Mouse (Mus musculus) adrenal gland, adult (tissue): ENCODE measurements around the gene Gm13277.
A peak's percentile ranks its signal among the peaks of the same experiment; 100 is the strongest.
"Not testable (repeated sequence)": the region's sequence is repeated elsewhere in the genome, so short reads cannot be mapped to it uniquely, and the experiment has no call there.

ENCODE experiments used
- DNase-seq, 2 experiments: peaks; one replicate each; pipeline ENCODE4 v3.0.0; 2022 to 2023; ENCODE audit warnings: low spot score in 1 of 2; ENCODE audit not compliant: inconsistent age in 2 of 2

Gm13277 gene

DNA sequence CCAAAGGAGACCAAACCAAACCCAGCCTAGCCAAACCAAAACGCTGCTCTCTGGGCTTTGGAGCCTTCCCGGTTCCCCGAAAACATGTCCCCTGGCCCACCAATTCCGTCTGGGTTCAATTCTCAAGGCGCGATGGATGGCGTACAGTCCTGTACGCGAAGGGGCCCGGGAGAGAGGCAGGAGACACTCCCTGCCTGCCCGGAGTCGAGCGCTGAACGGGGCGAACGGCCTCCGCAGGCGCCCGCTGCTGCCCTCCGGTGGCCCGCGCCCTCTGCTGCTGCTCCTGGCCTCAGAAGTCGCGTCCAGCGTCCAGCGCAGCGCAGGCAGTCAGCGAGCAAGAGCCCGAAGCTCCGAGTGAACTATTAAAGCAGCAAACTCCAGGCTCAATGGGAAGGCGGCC lies 6.1 kb upstream of the Gm13277 start:
- DNase-seq = peak; percentile 50 to 68

DNA sequence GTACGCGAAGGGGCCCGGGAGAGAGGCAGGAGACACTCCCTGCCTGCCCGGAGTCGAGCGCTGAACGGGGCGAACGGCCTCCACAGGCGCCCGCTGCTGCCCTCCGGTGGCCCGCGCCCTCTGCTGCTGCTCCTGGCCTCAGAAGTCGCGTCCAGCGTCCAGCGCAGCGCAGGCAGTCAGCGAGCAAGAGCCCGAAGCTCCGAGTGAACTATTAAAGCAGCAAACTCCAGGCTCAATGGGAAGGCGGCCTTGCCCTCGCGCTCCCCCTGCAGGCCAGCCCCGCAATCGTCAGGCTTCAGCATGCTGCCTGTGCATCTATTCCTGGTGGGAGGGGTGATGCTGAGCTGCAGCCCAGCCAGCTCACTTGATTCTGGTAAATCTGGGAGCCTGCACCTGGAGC lies 3.0 kb upstream of the Gm13277 start, which contains the start of gene Gm13276:
Gene Gm13276 (plus strand): TSS at position 301 of the 400 bp plus-strand sequence.
- DNase-seq = not testable (repeated sequence)

- DNase-seq = not testable (repeated sequence)
Measured at GRCm38 (mm10) chr4:88791250-88791649, 2.8 kb downstream of the Gm13277 start, which contains the start of gene Gm13278. Gene Gm13278 (plus strand): TSS chr4:88791550.

- DNase-seq = peak; percentile 78 to 97
Measured at GRCm38 (mm10) chr4:88793936-88794675, 5.7 kb downstream of the Gm13277 start, which contains the start of gene Gm13275. Gene Gm13275 (plus strand): TSS chr4:88794487.

GRCm38 (mm10) chr4:88797097-88797496 lies 8.7 kb downstream of the Gm13277 start, which contains the start of gene Gm13279:
Gene Gm13279 (plus strand): TSS chr4:88797397.
- not testable (repeated sequence) for DNase-seq

GRCm38 (mm10) chr4:88799365-88799764 lies 10.9 kb downstream of the Gm13277 start, which contains the start of gene Gm13285:
Gene Gm13285 (plus strand): TSS chr4:88799665.
- peak in 1 of 2 experiments; percentile 22 for DNase-seq

DNA sequence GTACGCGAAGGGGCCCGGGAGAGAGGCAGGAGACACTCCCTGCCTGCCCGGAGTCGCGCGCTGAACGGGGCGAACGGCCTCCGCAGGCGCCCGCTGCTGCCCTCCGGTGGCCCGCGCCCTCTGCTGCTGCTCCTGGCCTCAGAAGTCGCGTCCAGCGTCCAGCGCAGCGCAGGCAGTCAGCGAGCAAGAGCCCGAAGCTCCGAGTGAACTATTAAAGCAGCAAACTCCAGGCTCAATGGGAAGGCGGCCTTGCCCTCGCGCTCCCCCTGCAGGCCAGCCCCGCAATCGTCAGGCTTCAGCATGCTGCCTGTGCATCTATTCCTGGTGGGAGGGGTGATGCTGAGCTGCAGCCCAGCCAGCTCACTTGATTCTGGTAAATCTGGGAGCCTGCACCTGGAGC lies 14.5 kb downstream of the Gm13277 start, which contains the start of gene Gm13287:
Gene Gm13287 (plus strand): TSS at position 301 of the 400 bp plus-strand sequence.
- not testable (repeated sequence) for DNase-seq

- not testable (repeated sequence) for DNase-seq
Measured at GRCm38 (mm10) chr4:88805231-88805630, 16.8 kb downstream of the Gm13277 start, which contains the start of gene Gm13288. Gene Gm13288 (plus strand): TSS chr4:88805531.

DNA sequence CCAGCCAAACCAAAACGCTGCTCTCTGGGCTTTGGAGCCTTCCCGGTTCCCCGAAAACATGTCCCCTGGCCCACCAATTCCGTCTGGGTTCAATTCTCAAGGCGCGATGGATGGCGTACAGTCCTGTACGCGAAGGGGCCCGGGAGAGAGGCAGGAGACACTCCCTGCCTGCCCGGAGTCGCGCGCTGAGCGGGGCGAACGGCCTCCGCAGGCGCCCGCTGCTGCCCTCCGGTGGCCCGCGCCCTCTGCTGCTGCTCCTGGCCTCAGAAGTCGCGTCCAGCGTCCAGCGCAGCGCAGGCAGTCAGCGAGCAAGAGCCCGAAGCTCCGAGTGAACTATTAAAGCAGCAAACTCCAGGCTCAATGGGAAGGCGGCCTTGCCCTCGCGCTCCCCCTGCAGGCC lies 17.3 kb downstream of the Gm13277 start:
- DNase-seq = peak; percentile 56 to 76

DNA sequence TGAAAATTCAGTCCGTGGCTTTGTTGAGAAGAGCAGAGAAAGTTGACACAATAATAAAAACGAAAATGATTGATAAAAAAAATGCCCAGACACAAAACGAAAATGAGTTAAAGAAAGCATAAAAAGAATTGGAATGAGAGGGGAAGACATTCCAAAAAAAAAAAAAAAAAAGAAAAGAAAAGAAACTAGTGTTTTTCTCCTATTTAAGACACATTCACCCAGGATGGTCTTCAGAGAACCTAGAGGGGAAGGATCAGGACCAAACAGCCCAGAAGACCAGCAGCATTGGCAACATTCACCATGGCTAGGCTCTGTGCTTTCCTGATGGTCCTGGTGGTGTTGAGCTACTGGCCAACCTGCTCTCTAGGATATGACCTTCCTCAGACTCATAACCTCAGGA lies 27.5 kb downstream of the Gm13277 start, which contains the start of gene Ifna7:
Gene Ifna7 (plus strand): TSS at position 301 of the 400 bp plus-strand sequence.
- no peak for DNase-seq

GRCm38 (mm10) chr4:88819659-88820058 lies 31.2 kb downstream of the Gm13277 start, which contains the start of gene Ifna11:
Gene Ifna11 (plus strand): TSS chr4:88819959.
- DNase-seq = no peak

- DNase-seq = peak in 1 of 2 experiments; percentile 32
Measured at GRCm38 (mm10) chr4:88822995-88823394, 34.6 kb downstream of the Gm13277 start.

DNA sequence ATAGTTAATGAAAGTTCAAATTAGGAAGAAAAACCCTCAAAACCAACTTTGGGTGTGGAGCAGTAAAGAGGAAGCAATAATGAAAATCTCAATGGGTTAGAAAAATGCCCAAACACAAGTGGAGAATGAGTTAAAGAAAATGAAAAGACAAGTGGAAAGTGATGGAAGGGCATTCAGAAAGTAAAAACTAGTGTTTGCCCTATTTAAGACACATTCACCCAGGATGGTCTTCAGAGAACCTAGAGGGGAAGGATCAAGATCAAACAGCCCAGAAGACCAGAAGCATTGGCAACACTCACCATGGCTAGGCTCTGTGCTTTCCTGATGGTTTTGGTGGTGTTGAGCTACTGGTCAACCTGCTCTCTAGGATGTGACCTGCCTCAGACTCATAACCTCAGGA lies 38.7 kb downstream of the Gm13277 start, which contains the start of gene Ifna6:
Gene Ifna6 (plus strand): TSS at position 301 of the 400 bp plus-strand sequence.
- DNase-seq = not testable (repeated sequence)

DNA sequence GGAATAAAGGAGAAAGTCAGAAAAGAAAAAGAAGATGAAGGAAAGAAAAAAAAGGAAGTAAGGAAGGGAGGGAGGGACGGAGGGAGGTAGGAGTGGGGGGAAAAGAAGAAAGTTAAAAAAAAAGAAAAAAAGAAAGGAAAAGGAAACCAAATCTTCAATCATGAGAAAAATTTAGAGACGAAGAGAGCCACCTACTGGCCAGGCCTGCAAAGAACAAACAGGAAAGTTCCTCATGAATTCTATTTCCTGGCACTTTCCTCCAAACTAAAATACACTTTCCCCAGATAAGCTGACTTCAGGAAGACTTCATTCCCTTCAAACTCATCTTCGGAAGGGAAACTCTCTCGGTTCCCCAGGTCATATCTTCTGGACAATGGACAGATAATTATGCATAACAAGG lies 42.1 kb downstream of the Gm13277 start:
- DNase-seq = peak in 1 of 2 experiments; percentile 41

- not testable (repeated sequence) for DNase-seq
Measured at GRCm38 (mm10) chr4:88835225-88835624, 46.8 kb downstream of the Gm13277 start, which contains the start of gene Ifna5. Gene Ifna5 (plus strand): TSS chr4:88835525.
